Mouse (Mus musculus) lung, adult 2 months (tissue): ENCODE measurements around the gene Pth2.

Experiments
- CTCF ChIP-seq: fragments of 200-500 bp; IDR thresholded peaks from 2 replicates; pipeline ENCODE4 v1.5.1; 2011; ENCODE audit warnings: mild to moderate bottlenecking, low read length, control low read depth; ENCODE audit not compliant: insufficient read depth
- POLR2A ChIP-seq: fragments of 200-500 bp; IDR thresholded peaks from 2 replicates; pipeline ENCODE4 v1.6.1; 2011; ENCODE audit warnings: low read depth, mild to moderate bottlenecking, control low read depth, low read length, borderline replicate concordance; ENCODE audit errors: extremely low read depth

DNA sequence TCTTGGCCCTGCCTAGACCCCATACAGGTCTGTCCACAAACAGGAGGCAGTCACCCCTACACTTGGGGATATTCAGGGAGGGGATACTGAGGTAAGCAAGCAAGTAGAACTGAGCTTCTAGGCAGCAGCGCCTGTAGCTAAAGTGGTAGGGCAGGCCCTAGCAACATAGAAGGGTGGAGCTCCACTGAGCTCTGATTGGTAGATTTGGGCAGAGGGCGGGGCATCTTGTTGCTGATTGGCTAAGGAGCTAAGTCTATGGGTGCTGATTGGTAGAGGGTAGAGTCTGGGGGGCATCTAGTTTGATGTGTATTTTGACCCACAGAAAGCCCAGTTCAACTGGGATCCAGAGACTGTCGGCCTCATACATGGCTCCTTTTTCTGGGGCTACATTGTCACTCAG is 11.3 kb upstream of the Pth2 start:
- TF ChIP-seq POLR2A, result no peak
- no peak for TF ChIP-seq CTCF
